Mouse (Mus musculus) ES-E14 (cell line): ENCODE measurements around the gene Zfp618. TPM values are rescaled to one million over a fixed set of nuclear protein-coding genes. Genes with fewer than 3 reads are reported as not detected.

Experiments used
- DNase-seq: peaks from one replicate; pipeline ENCODE4 v3.0.0-alpha.2; 2013; ENCODE audit warnings: low read depth, low spot score
- H3K27ac ChIP-seq: 2 replicates; pipeline ENCODE4 v1.5.1; 2012; ENCODE audit warnings: low read depth, mild to moderate bottlenecking, low read length, moderate library complexity, mixed read lengths; ENCODE audit not compliant: poor library complexity, insufficient read depth, severe bottlenecking
- H3K36me3 ChIP-seq: 2 replicates; pipeline ENCODE4 v1.6.1; 2012; ENCODE audit warnings: mild to moderate bottlenecking, low read length, moderate library complexity, mixed read lengths; ENCODE audit not compliant: control insufficient read depth, poor library complexity, insufficient read depth, severe bottlenecking
- H3K4me1 ChIP-seq, 2 experiments: fragments of 150-350 bp in 1 of 2; sonication (generic) in 1 of 2; 2 replicates each; pipeline ENCODE4 v1.6.1; 2012; ENCODE audit warnings: low read length in 2 of 2, mild to moderate bottlenecking in 1 of 2, mixed read lengths in 1 of 2; ENCODE audit not compliant: control insufficient read depth in 2 of 2, insufficient read depth in 2 of 2, poor library complexity in 1 of 2
- H3K4me3 ChIP-seq, 2 experiments: fragments of 150-350 bp in 1 of 2; sonication (generic) in 1 of 2; 2 replicates each; pipeline ENCODE4 v1.5.1; 2012; ENCODE audit warnings: low read length in 2 of 2, low read depth in 1 of 2, mild to moderate bottlenecking in 1 of 2, mixed read lengths in 1 of 2; ENCODE audit not compliant: insufficient read depth in 1 of 2, poor library complexity in 1 of 2, severe bottlenecking in 1 of 2
- H3K9ac ChIP-seq: 2 replicates; pipeline ENCODE4 v1.6.1; 2012; ENCODE audit warnings: low read depth, mild to moderate bottlenecking, low read length, mixed read lengths; ENCODE audit not compliant: poor library complexity, insufficient read depth, severe bottlenecking
- H3K9me3 ChIP-seq: fragments of 150-350 bp; sonication (generic); 2 replicates; pipeline ENCODE4 v1.6.1; 2012; ENCODE audit warnings: low read depth, mild to moderate bottlenecking, low read length; ENCODE audit not compliant: control insufficient read depth, insufficient read depth
- CHD2 ChIP-seq: IDR thresholded peaks from 2 replicates; pipeline ENCODE4 v1.6.1; 2014; ENCODE audit warnings: mild to moderate bottlenecking, low read depth, low read length, inconsistent platforms
- HCFC1 ChIP-seq: IDR thresholded peaks from 2 replicates; pipeline ENCODE4 v1.6.1; 2012; ENCODE audit warnings: low read length, inconsistent platforms, borderline replicate concordance; ENCODE audit not compliant: insufficient read depth
- MAFK ChIP-seq: IDR thresholded peaks from 2 replicates; pipeline ENCODE4 v1.6.1; 2014; ENCODE audit warnings: mild to moderate bottlenecking, low read depth, low read length, inconsistent platforms; ENCODE audit not compliant: insufficient read depth
- ZC3H11A ChIP-seq: IDR thresholded peaks from 2 replicates; pipeline ENCODE4 v1.6.1; 2012; ENCODE audit warnings: low read depth, mild to moderate bottlenecking, inconsistent platforms, low read length, borderline replicate concordance
- ZNF384 ChIP-seq: IDR thresholded peaks from 2 replicates; pipeline ENCODE4 v1.6.1; 2012; ENCODE audit warnings: low read depth, low read length, inconsistent platforms
- in situ Hi-C, 2 experiments: fragments of 600-800 bp; cut with MboI; formaldehyde crosslinking; loops; one replicate each; pipeline ENCODE4 v1.15.1; 2025; ENCODE audit warnings: low sequenced_read_pairs in 2 of 2, inconsistent platforms in 1 of 2; ENCODE audit not compliant: unreplicated experiment in 2 of 2
- total RNA-seq: library from RNA; depleted of rRNA; stranded (reverse); fragments of 300-350 nt; gene quantifications from 2 replicates; pipeline ENCODE4 v1.2.3, GENCODE M21; 2012

Gene Zfp618
- total RNA-seq, 1 experiment, result 3.3 TPM

- no peak overlapping the region for H3K4me3 ChIP-seq
- no peaks in the 10 kb centered on the region for H3K4me1 ChIP-seq
- no peak overlapping the region for H3K27ac ChIP-seq
- TF ChIP-seq ZC3H11A, result no peak
- no peak for TF ChIP-seq CHD2
- no peak for TF ChIP-seq HCFC1
- TF ChIP-seq MAFK, result no peak
- no peak for TF ChIP-seq ZNF384
- no peaks in the 10 kb centered on the region for H3K9me3 ChIP-seq
- in situ Hi-C loops, result no loop called here
- H3K36me3 ChIP-seq, result no peaks in the 10 kb centered on the region
- no peak overlapping the region for H3K9ac ChIP-seq
- no peak for DNase-seq
These were observed 106.3 kb downstream of the Zfp618 start for GRCm38 (mm10) chr4:63071413-63072260.

GRCm38 (mm10) chr4:63073139-63073538 lies 107.8 kb downstream of the Zfp618 start:
- H3K9me3 ChIP-seq, result no peaks in the 10 kb centered on the region
- no peak for DNase-seq
- no peak overlapping the region for H3K9ac ChIP-seq
- H3K4me1 ChIP-seq, result no peaks in the 10 kb centered on the region
- TF ChIP-seq ZNF384 (no peak), ZC3H11A (no peak), CHD2 (no peak), HCFC1 (no peak), MAFK (no peak)
- no peaks in the 10 kb centered on the region for H3K36me3 ChIP-seq
- no peak overlapping the region for H3K27ac ChIP-seq
- in situ Hi-C loops, result no loop called here
- H3K4me3 ChIP-seq, result no peak overlapping the region

GRCm38 (mm10) chr4:63079159-63079558 lies 113.8 kb downstream of the Zfp618 start:
- no peak for DNase-seq
- Histone ChIP-seq H3K36me3 (no peaks in the 10 kb centered on the region), H3K4me3 (no peak overlapping the region), H3K27ac (no peak overlapping the region), H3K9me3 (no peaks in the 10 kb centered on the region), H3K4me1 (no peaks in the 10 kb centered on the region), H3K9ac (no peak overlapping the region)
- TF ChIP-seq ZC3H11A (no peak), ZNF384 (no peak), HCFC1 (no peak), CHD2 (no peak), MAFK (no peak)
- in situ Hi-C loops, result no loop called here

GRCm38 (mm10) chr4:63084473-63084889 lies 119.1 kb downstream of the Zfp618 start:
- Histone ChIP-seq H3K36me3 (no peaks in the 10 kb centered on the region), H3K4me1 (peaks cover 0 to 2% of the 10 kb centered on the region in 2 experiments; a peak in 1 of 4 replicates), H3K4me3 (no peak overlapping the region), H3K27ac (no peak overlapping the region), H3K9me3 (no peaks in the 10 kb centered on the region), H3K9ac (no peak overlapping the region)
- in situ Hi-C loops, result no loop called here
- no peak for DNase-seq
- no peak for TF ChIP-seq ZC3H11A
- TF ChIP-seq ZNF384, result no peak
- no peak for TF ChIP-seq MAFK
- no peak for TF ChIP-seq CHD2
- no peak for TF ChIP-seq HCFC1
